Mouse (Mus musculus): ENCODE measurements around the gene Taok2.

- TF ChIP-seq CTCF (IDR thresholded peaks at IDR 0.05; ENCODE audit: extremely low read depth, insufficient read depth, insufficient read length, insufficient replicate concordance) (no peak), POLR2A (IDR thresholded peaks at IDR 0.05; ENCODE audit: low read depth, low read length) (no peak)
Measured at GRCm38 (mm10) chr7:126856741-126857420, 27.6 kb downstream of the Taok2 start.
